Mouse (Mus musculus) cerebellum, adult 18-20 months (tissue): ENCODE measurements around the gene Ugt1a6b.
"Not testable (repeated sequence)": the region's sequence is repeated elsewhere in the genome, so short reads cannot be mapped to it uniquely, and the experiment has no call there.

Source experiments
- DNase-seq, 2 experiments: peaks; one replicate each; pipeline ENCODE4 v3.0.0; 2021

The Ugt1a6b gene

GRCm38 (mm10) chr1:88103019-88103418 is at the start of gene Ugt1a6b:
Gene Ugt1a6b (plus strand): TSS chr1:88103252.
- not testable (repeated sequence) for DNase-seq

GRCm38 (mm10) chr1:88055088-88055487 is 48.0 kb upstream of the Ugt1a6b start, which contains the start of gene Ugt1a10:
Gene Ugt1a10 (plus strand): TSS chr1:88055388.
- DNase-seq = no peak

- DNase-seq = not testable (repeated sequence)
Measured at GRCm38 (mm10) chr1:88066472-88067102, 36.5 kb upstream of the Ugt1a6b start.

- DNase-seq = no peak
Measured at GRCm38 (mm10) chr1:88070495-88070894, 32.6 kb upstream of the Ugt1a6b start, which contains the start of gene Ugt1a9. Gene Ugt1a9 (plus strand): TSS chr1:88070800.

- no peak for DNase-seq
Measured at GRCm38 (mm10) chr1:88070902-88071301, 32.1 kb upstream of the Ugt1a6b start.

- DNase-seq = no peak
Measured at GRCm38 (mm10) chr1:88074471-88074870, 28.6 kb upstream of the Ugt1a6b start.

GRCm38 (mm10) chr1:88077128-88077527 is 25.9 kb upstream of the Ugt1a6b start:
- DNase-seq = no peak

- DNase-seq = no peak
Measured at GRCm38 (mm10) chr1:88081670-88082069, 21.4 kb upstream of the Ugt1a6b start.

- no peak for DNase-seq
Measured at GRCm38 (mm10) chr1:88086125-88086524, 16.9 kb upstream of the Ugt1a6b start.

- no peak for DNase-seq
Measured at GRCm38 (mm10) chr1:88087513-88087912, 15.5 kb upstream of the Ugt1a6b start, which contains the start of gene Ugt1a8. Gene Ugt1a8 (plus strand): TSS chr1:88087813.

- no peak for DNase-seq
Measured at GRCm38 (mm10) chr1:88092341-88092740, 10.7 kb upstream of the Ugt1a6b start.

- DNase-seq = not testable (repeated sequence)
Measured at GRCm38 (mm10) chr1:88094270-88094676, 8.8 kb upstream of the Ugt1a6b start.

GRCm38 (mm10) chr1:88094941-88095492 is 8.0 kb upstream of the Ugt1a6b start, which contains the start of gene Ugt1a7c:
Gene Ugt1a7c (plus strand): TSS chr1:88095062.
- no peak for DNase-seq

GRCm38 (mm10) chr1:88098546-88098945 is 4.5 kb upstream of the Ugt1a6b start:
- not testable (repeated sequence) for DNase-seq

GRCm38 (mm10) chr1:88099691-88100090 is 3.4 kb upstream of the Ugt1a6b start:
- DNase-seq = not testable (repeated sequence)

- DNase-seq = not testable (repeated sequence)
Measured at GRCm38 (mm10) chr1:88103697-88104468, 831 bp downstream of the Ugt1a6b start.

GRCm38 (mm10) chr1:88104667-88105430 is 1.8 kb downstream of the Ugt1a6b start:
- DNase-seq = no peak

GRCm38 (mm10) chr1:88105656-88106055 is 2.6 kb downstream of the Ugt1a6b start:
- DNase-seq = no peak

- DNase-seq = not testable (repeated sequence)
Measured at GRCm38 (mm10) chr1:88109027-88109557, 6.0 kb downstream of the Ugt1a6b start.

- DNase-seq = not testable (repeated sequence)
Measured at GRCm38 (mm10) chr1:88109604-88110003, 6.6 kb downstream of the Ugt1a6b start.

GRCm38 (mm10) chr1:88112769-88113168 is 9.7 kb downstream of the Ugt1a6b start:
- not testable (repeated sequence) for DNase-seq

- DNase-seq = not testable (repeated sequence)
Measured at GRCm38 (mm10) chr1:88120550-88120949, 17.5 kb downstream of the Ugt1a6b start.
